Mouse (Mus musculus): ENCODE results near the gene Arl1.

- TF ChIP-seq CTCF (IDR thresholded peaks at IDR 0.05) (peak; percentile 34), EP300 (IDR thresholded peaks at IDR 0.05) (peak; percentile 74)
Measured at GRCm38 (mm10) chr10:88730571-88731495, at the start of gene Arl1.

Measured in lung, postnatal 0 days (tissue).